Mouse (Mus musculus): ENCODE results near the gene Ncapg2. TPM values are rescaled to one million over a fixed set of nuclear protein-coding genes. Genes with fewer than 3 reads are reported as not detected.

Gene Ncapg2
- polyA plus RNA-seq, 1 experiment from 2014 or later = 56.1 TPM

Other genes with a start within 250 kb of the Ncapg2 start
- gene Wdr60, start 142.4 kb upstream of the Ncapg2 start, polyA plus RNA-seq (2014; fragmentation: Nextera tagmentation; extraction: Ambion mirVana) = 8.7 and 12.2 TPM in 2 replicates
- gene Gm11027, start 130.0 kb upstream of the Ncapg2 start, polyA plus RNA-seq (2014; fragmentation: Nextera tagmentation; extraction: Ambion mirVana) = not detected in 2 replicates
- gene Esyt2, start 124.2 kb upstream of the Ncapg2 start, polyA plus RNA-seq (2014; fragmentation: Nextera tagmentation; extraction: Ambion mirVana) = 20.9 and 21.1 TPM in 2 replicates
- 0.09 and 0.11 TPM in 2 replicates for gene Ptprn2, start 80.3 kb downstream of the Ncapg2 start, polyA plus RNA-seq (2014; fragmentation: Nextera tagmentation; extraction: Ambion mirVana)